Mouse (Mus musculus) mature B cell (primary cell): ENCODE results near the gene Pigf.

Experiments
- in situ Hi-C: fragments of 300-500 bp; cut with MboI; formaldehyde crosslinking; loops from 2 replicates; pipeline ENCODE4 v1.14.3; 2019

Gene Pigf

DNA sequence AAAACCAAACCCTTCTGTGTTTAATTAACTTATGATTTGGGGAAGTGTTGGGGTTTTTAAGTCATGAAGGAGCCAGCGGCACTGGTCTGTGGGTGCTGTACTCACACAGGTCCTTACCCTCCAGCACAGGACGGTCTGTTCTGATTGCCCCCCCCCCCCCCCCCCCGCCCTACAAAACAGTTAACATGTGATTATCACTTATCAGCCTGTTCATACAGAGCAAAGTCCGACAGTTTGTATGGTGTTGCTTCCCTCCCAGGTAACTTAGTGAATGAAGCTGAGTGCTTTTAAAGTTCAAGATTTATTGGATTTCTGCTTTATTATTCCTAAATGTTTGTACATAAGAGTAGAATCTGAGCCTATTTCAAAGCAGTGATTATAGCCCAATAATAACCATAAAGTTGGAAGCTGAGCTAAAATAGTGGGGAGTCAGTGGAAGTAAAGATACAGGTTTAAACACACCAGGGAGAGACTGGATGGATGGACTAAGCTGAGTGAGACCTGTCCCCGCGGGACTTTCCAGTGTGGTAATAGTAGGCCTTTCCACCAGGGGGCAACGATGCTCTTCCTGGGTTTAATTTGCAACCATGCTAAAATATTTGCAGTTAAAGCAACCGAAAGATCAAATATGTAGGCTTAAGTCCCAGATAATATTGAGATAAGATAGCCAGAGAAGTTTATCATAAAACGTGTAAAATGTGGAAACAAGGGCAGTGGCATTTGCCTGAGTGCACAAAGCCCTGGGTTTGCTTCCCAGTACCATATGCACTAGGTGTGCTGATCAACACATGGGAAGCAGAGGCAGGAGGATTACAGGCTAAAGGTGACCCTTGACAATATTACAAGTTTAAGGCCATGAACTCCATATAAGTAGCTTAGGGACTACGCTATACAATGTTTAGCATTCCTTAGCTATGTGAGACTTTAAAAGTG is 11.2 kb upstream of the Pigf start:
- in situ Hi-C loops: loop anchor here (10.0 to 25.0 kb wide), 2 partner anchors 218 to 526 kb away; no protein-coding TSS in a partner anchor

DNA sequence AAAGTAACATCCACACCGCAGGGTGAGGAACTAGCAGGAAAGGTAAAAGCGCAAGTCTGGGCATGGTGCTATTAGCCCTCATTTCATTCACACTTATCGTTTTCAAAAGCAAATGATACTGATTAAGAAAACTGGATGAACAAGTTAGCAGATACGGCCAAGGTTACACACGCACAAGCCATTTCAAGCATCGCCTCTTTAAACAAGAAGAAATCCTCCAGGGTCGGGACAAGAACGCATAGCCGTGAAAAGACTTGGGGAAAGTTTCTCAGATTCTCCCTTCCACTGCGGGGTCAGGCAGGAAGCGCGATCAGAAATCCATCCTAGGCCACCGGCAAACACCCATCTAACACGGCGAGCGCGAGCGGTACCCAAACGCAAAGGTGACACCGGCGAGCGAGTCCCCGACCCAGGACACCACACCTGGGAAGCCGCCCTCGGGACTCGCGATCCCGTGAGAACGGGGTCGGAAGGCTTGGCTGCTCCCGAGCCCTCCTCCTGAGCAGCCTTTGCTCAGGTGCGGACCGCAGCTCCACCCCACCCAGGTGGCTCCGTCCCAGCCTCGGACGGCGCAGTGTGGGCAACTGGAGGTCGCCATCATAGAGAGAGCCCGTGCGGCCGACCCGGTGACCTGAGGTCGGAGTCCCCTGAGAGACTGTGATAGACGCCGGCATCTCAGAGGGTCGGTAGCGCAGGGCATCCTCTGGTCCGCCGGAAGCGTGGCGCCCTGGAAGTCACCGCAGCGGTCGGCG is 539 bp downstream of the Pigf start:
- in situ Hi-C loops: loop anchor here (25.0 kb wide), 1 partner anchor 538 kb away; no protein-coding TSS in a partner anchor

DNA sequence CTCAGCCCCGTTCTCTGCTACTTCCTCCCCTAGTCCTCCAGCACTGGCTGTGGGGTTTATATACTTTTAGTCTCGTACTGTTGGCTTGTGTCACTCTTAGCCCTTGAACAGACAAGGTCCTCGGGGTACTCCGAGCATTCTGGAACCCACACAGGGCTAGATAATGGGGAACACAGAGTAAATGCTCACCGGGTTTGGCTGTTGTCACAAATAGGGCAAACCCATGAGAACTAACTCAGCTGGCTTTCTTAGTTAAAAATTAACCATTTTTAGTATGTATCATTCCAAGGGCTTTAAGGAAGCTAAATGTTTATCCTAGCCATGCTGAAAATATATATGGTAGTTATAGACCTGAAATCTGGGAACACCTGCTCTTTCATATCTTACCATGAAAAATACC is 5.5 kb downstream of the Pigf start:
- in situ Hi-C loops: no loop called here

DNA sequence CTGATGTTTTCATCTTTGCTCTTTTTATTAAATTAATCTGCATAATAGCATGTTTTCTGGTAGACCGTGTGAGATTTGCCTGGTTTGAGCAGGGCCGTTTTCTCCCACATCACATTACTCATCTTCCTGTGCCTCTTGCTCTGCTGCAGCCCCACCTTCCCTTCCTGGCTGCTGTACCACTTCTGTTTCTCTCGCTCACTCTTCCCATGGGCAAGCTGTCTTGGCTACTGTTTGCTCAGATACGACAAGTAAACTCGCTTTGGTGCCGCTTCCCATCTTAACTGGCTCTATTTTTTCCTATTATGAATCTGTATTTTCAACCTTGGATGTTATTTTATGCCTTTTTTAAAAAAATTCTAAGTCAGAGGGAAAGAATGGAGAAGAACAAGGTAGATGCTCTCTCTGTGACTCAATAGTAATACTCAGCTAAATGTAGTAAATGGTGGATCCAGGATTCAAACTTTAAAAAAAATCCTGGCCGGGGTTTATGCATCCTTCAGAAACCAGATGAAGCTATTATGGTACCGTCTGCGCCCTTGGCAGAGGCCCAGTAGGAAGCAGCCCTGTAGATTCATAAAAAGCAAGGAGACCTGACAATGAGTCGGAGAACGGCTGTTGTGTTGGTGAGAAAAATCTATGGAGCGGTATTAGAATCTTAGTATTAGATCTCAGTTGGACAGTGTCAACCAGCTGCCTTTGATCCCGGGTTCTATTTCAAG is 13.7 kb downstream of the Pigf start:
- in situ Hi-C loops: no loop called here

DNA sequence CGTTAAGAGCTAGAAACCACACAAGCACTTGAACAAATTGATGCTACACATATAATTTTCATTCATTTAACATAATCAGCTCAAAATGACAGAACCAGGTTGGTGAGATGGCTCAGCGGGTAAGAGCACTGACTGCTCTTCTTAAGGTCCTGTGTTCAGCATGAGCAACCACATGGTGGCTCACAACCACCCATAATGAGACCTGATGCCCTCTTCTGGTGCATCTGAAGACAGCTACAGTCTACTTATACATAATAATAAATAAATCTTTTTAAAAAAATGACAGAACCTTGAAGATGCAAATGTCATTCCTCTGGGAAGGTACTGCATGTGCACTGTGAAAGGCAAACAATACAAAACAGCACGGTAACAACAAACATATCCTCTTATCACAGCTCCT is 16.3 kb downstream of the Pigf start:
- in situ Hi-C loops: no loop called here

DNA sequence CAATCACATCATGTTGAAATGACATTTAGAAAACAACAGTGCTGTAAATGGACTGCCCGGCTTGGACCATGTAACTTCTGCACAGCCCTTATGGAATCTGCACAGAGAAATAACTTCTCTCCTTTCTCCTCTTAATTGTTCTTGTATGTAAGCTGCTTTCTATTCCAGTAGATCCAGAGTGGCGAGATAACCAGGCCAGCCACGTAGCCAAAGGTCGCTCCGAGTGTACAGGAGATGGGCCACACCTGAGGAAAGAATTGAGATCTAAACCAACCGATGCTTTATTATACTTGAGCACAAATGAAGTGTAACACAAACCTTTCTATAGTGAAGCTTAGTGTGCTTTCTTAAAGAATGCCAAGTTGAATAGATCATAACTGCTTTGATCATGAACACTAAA is 27.9 kb downstream of the Pigf start:
- in situ Hi-C loops: no loop called here

DNA sequence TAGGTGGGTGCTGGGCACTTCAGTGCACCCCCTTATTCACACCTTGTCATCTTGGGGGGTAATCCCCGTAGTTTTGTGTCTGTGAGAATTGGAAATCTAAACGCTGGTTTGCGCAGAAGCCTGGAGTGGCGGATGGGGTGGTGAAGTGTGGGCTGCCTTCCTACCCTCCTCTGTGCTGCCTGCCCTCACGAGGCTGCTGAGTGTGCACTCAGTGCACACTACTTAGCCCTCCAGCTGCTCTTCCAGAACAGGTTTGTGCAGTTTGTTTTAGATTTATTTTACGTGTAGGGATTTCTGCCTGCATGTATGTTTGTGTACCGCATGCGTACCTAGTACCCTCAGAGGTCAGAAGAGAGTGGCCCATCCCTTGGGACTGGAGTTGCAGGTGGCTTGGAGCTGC is 33.9 kb downstream of the Pigf start:
- in situ Hi-C loops: no loop called here

DNA sequence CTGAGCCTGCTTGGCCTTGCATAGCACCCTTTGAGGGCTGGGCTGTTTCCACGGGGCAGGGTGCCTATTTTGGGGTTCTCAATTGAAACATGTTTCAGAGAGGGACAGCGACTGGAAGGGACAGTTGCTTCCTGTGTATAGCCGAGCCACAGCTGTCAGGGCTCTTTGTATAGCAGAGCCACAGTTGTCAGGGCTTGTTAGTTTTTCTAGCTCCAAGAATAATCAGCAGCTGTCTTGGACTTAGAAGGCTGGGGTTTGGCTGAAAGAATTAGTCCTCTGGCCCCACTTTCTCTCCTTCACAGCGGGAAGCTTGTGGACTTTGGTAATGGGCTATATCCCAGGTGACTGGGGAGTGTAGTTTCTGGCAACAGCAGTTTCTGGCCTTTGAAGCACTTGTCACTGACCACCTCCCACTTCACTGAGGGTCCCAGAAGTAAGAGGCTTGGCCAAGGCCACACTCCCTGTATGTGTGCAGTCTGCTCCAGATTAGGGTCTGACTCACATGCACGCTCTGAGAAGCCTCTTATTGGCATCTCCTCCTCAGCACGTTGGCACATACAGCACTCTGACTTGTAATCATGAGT is 36.5 kb downstream of the Pigf start:
- in situ Hi-C loops: no loop called here

DNA sequence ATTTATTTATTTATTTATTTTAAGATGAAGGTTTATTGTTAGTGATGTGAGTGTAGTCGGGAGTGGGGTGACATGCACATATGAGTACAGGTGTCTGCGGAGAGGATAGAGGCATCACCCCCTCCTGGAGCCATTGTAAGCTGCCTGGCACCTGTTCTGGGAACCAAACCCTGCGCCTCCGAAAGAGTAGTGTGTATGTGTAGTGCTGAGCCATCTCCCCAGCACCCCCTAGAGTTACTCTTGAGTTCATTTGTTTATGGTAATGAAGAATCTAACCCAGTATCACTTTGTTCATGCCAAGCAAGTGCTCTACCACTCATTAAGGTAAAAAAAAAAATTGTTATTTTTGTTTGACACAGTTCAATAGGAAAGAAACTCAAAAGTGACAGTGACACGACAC is 37.0 kb downstream of the Pigf start:
- in situ Hi-C loops: no loop called here

DNA sequence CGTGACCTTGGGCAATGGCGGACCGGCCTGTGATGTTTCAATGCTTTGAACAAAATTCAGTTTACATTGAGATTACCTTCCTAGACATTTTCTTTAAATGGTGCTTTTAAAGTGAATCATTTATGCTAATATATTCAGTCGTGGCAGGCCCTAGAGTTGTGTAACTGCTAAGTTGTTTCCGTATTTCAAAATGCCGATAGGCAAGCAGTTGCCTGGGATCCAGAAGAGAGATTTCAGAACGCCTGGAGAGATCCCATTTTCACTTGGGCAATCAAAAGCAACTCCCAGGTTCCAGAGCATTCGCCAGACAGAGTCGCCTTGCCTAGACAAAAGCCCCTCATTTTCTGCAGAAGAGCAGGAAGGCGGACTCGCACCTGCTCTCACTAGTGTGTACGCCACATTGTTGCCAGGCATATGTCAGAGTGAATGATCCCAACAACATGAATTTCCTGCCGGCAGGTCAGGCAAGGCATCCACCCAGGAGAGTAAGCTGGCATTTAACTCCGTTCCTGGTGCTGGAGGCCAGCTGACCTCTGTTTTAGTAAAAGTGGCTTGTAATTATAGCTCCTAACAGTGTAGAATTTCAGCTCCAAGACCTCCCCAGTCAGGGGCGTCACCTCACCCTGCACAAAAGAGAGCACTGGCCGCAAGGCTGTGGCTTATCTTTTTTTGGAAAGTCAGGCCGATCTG is 38.6 kb downstream of the Pigf start:
- in situ Hi-C loops: no loop called here

DNA sequence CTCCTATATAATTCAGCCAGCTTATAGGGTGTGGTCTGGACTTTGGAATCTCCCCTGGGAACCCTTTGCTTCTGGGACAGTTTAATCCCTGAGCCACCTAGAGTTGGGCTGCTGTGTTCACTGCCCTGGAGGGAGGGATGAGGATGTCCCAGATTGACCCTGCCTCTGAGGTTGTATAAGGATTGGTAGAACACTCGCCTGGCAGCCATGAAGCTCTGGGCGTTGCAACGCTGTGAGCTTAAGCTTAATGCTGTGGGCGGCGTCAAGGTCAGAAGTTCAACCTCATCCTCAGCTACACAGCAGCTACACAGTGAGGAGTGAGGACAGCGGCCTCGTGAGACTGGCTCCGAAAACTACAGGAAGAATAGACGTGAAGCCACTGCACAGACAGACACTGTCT is 42.7 kb downstream of the Pigf start:
- in situ Hi-C loops: no loop called here

DNA sequence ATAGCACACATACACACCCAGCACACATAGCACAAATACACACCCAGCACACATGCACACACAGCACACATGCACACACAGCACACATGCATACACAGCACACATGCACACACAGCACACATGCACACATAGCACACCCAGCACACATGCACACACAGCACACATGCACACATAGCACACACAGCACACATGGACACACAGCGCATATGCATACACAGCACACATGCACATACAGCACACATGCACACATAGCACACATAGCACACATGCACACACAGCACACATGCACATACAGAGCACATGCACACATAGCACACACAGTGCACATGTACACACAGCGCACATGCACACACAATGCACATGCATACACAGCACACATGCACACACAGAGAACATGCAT is 43.5 kb downstream of the Pigf start:
- in situ Hi-C loops: no loop called here

DNA sequence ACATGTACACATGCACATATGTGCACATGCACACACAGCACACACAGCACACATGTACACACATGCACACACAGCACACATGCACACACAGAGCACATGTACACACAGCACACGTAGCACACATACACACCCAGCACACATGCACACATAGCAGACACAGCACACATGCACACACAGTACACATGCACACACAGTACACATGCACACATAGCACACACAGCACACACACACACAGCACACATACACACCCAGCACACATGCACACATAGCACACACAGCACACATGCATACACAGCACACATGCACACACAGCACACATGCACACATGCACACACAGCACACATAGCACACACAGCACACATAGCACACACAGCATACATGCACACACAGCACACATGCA is 44.0 kb downstream of the Pigf start:
- in situ Hi-C loops: no loop called here

DNA sequence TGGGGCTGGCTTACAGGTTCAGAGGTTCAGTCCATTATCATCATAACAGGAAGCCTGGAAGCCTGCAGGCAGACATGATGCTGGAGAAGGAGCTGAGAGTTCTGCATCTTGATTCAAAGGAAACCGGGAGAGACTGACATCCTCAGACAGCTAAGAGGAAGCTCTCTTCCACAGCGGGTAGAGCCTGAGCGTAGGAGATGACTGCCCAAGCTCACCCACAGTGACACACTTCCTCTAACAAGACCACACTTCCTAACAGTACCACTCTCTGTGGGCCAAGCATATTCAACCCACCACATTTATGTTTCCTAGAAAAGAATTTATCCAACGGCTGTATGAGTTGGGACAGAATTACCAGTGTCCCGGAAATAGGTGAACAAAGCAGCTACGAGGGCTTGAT is 46.7 kb downstream of the Pigf start:
- in situ Hi-C loops: no loop called here

DNA sequence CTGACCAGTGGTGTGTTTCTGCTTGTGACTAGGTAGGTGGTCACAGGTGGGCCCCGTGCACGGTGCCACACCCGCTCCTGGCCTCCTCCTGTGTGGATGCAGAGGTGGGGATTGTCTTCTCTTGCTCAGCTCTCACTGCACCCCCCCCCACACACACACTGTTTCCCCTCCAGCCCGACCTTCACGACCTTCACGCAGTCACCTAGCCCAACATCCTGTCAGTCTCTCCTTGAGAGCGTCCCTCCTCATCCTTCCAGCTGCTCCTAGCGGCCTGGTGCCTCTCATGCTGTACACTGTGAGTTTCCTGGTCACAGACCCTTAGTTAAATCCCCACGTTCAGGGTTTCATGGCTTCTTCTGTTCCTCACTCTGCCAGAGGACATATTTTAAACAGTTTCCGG is 48.8 kb downstream of the Pigf start:
- in situ Hi-C loops: no loop called here

DNA sequence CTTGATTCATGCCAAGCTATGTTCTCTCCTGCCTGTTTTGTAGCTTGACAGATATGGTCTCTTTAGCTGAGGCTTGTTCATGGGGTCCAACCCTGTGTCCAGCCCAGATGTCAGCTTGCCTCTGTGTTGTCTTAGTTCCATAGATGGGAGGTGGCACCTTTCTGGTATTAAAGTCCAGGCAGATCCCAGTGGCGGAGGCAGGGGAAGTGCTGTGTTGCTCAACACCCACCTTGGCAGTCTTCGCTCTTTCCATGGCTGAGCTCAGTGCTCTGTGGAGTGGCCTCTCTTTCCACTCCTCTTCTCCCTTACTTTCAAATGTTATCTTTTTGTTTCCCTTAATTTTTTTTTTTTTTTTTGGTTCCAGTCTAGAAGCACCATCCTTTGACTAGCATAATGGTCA is 52.1 kb downstream of the Pigf start:
- in situ Hi-C loops: no loop called here

DNA sequence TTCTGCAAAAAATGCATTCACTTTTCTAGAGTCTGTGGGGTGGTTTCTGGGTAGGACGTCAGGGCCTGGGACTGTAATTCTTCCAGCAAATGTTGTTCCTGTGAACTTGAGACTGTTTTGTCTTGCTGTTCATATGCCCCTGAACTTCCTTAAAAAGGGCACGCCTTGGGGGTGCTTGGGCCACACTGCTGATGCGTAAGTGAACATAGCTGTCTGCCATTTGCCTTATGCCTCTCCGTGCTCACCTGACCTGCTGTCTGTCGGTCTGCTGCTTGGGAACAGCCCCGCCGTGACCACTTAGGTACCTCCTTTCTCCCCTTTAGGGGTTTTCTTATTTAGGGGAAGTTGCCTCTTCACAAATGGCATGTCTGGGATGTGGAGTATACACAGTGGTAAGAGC is 53.3 kb downstream of the Pigf start:
- in situ Hi-C loops: no loop called here

DNA sequence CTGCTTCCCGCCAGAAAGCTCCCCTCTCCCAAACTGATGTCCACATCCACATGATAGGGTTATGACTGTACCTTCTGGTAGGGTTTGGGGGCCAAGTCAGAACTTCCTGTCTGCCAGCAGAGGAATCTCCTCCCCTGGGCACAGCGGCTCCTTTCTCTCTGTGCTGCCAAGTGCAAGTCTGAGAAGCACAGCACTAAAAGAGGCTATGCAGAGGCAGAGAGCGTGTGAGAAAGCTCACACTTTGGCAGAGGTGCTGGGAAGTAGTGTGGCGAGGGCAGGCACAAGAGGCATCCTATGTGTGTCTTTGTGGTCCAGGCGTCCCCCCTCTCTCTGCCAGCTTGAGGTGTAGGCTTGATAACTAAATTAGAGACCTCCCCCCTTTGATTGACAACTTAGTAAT is 54.2 kb downstream of the Pigf start:
- in situ Hi-C loops: no loop called here

DNA sequence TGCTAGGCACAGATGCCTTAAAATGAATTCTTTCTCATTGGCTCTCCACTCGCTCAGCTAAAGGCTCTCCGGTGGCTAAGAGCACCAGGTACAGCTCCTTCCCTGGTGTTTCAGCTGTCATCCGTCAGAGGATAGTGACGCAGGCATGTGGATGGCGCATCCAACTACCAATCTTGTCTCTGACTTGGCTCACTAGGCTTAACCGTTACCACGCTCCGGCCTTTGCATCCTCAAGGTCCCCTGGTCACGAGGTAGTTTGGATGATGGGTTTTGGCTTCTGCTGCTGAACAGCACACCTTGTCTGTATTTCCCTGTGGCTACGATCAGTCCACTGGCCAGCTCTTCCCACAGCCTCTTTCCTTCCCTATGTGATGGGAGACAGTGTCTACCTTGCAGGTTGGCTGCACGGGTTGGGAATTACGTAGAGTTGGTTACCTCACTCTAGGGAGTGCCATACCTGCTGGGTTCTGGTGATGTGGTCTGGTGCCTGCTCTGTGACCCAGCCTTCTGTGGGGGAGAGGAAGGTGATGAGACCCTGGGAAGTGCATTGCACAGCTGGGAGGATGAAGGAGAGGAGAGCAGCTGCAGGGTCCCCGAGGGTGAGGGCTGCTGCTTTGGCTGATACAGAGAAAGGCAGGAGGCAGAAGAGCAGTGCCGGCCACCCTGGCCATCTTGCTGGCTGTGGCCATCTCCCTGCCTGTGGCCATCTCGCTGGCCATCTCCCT is 55.0 kb downstream of the Pigf start:
- in situ Hi-C loops: no loop called here

DNA sequence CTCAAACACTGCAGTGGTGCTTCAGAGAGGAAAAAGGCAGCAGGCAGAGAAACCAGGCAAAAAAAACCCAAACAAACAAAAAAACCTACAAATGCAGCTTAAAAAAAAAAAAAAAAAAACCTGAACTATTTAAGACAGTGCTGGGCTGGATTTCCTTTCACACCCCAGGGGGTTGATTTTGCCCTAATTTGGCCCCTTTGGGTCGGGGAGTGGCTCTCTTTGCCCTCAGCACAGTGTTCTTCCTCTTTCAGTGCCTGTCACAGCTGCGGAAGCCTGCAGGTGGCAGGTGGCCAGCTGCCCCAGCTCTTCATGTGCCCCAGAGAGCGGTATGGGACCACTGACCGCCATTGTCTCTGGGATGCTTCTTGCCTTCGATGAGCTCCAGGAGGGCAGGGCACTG is 55.6 kb downstream of the Pigf start:
- in situ Hi-C loops: no loop called here

DNA sequence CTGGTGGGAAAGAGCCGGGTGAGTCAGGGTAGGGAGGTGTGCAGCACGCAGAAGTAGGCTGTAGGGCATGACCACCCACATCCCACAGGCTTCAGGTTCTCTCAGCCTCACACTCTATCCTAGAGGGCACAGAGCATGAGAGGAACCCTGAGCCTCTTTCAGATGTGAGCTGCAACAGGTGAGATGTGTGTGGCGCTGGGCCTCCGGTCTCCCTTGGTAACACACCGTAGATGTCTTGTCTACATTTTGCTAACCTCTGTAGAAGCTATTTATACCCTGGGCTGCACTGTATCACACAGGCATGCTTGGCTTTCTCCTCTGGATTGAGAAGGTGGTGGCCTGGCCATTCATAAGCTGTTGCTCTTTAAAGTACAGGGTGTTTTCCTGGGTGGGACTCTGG is 56.6 kb downstream of the Pigf start:
- in situ Hi-C loops: no loop called here
